Mouse (Mus musculus): ENCODE measurements around the gene Pld1.

The Pld1 gene

DNA sequence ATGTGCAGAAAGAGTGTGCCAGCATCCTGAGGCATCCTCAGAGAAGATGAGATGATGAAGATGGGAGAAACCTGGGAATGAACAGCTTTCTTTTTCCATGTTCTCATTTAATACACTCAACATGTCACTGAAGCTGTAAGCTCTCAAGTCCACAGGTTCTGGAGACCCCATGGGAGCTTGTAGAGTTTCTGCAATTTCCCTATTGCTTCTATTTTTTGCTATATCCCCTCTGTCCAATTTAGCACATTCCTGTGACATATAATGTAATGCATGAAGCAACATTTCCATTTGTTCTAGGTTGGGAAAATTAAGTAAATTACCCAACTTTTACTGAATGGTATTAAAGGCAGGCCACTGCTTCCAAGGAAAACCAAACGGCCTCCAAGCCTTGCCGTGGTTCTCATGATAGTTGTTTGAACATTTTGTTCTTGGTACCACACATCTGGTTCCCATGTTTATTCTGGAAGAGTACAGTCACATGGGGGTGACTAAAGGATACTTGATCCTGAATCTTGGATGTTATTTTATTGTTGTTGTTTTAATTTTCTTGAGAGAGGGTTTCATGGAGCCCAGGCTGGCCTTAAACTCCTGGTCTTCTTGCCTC, 52.7 kb downstream of the Pld1 start:
- DNase-seq (ENCODE audit: low spot score): no peak

DNA sequence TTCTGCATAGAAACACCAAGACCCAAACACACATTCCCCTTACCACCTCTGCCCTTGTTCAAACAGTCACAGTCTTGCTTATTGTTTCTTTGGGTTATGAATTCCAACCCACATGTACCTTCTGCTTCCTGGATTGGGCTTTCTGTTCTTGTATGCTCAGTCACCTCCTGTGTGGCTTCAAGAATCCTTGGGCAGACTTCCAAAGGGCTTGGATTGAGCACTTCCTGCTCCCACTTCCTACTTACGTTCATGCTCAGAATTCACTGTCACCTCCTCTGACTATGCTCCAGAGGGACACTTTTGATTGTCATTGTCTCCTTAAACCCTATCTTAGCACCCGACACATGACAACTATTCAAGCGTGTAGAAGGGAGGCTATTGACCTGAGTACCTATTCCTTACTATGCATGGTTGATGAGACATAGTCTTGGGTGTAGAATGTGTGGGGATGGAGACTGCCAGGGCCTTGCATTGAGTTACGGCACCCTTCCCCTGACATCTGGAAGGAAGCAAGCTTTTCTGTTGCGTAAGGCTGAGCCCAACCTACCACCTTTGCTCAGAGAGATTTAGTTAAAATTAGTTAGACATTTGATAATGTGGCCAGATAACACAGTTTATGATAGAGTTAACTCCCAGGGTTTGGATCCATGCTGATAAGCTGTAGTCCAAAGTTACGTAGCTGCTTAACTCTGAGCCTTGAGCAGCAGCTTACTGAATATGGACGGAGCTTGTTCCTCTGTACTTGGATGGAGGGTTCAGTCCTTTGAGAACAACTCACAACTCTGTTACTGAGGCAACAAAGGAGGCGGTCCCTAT, 55.9 kb downstream of the Pld1 start:
- no peak for DNase-seq (ENCODE audit: low spot score)

DNA sequence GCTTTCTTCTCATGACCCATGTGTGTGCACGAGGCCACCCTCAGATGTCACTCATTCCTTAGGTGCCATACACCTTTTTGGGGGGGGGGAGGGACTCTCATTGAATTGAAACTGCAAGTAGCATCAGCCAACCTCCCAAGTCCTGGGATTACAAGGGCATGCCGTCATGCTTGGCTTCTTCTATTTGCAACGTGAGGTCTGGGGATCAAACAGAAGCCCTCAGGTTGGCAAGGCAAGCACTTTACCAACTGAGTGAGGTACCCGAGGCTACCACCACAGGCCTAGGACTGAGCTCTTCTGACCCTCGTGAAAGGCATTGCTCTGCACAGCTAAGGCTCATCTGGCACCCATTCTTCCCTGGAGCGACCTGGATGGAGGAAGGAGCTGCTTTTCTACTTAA, 65.8 kb downstream of the Pld1 start:
- DNase-seq (ENCODE audit: low spot score): no peak

DNA sequence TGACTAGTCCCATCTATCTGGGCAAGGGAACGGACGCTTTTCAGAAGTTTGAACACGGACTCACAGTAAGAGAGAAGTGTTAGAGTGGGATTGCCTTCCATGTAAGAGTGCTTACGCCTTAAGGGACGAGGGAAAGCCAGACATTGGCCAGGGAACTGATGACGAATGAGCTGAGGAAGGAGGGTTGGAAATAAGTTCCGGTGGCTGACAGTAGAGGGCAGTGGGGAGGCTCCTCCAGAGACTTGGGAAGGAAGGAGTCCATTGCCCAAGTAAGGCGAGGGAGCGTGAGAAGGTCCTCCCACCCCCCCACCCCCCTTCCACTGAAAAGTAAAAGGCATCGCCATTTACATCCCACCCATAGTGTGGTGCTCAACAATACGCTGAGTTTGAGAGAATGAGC, 69.2 kb downstream of the Pld1 start:
- no peak for DNase-seq (ENCODE audit: low spot score)

DNA sequence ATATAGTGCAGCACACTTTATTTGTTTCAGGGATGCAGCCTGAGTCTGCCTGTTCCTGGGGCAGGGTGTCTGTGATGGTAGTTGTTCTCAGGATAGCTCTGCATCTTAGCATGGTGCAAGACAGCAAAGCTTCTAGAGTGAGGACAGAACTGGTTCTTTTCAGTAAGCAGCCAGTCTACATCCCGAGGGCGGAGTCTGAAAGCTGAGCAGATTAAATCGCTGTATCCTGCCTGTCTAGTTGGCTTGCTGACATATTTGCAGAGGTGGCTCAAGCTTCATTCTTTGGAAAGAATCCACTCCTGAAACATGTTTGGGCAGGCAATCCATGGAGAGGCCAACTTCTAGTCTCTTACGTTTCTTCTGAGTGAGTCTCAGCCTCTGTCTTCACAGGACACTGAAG, 69.9 kb downstream of the Pld1 start:
- DNase-seq (ENCODE audit: low spot score): no peak

DNA sequence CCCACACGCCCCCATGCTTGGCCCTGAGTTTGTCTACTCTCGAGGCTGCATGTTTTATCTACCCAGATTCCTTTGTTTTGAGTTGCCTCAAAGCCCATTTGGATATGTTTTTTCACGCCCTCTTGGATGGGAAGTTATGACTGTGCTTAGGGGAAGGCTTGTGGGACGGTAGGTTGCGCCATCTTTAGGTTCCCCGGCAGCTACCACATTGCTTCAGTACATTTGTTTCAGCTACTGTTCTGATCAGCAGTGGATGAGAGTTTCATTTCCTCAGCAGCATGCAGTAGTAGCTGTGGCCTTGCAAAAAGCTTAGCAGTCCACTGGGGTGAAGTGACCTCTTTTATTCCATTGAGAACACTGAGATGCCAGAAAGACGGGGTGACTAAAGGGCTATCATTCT, 73.7 kb downstream of the Pld1 start:
- DNase-seq (ENCODE audit: low spot score): no peak

DNA sequence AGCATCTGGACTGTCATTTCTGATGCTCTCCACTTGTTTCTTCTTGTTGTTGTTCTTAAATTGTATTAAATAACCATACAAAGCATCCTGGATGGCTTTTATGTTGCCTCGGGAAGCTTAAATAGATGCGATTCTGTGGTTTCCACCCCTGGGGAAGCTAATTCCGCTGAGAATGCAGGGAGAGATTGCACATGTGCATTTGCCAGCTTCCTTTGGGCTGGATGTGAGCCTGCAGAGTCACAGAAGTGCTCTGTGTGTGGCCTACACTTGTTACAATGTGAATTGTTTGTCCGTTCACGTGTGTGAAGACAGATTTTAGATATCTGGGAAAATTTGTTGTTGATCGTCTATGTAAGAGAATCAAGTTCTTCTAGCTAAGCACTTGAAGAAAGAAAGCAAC, 74.9 kb downstream of the Pld1 start:
- no peak for DNase-seq (ENCODE audit: low spot score)

DNA sequence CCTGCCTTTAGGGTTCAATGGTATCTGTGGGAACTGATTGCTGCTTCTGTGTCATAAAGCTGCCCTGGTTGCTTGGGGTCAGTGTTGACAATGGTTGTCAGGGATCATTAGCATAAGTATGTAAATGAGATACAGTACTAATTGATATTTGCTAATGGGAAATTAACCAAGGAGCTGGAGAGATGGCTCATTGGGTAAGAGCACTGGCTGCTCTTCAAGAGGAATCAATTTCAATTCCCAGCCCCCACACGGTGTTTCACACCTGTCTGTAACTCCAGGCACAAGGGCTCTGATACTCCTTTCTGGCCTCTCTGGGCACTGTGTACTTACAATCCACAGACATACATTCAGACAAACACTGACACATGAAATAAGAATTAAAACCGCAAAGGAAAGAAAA, 78.5 kb downstream of the Pld1 start:
- no peak for DNase-seq (ENCODE audit: low spot score)

DNA sequence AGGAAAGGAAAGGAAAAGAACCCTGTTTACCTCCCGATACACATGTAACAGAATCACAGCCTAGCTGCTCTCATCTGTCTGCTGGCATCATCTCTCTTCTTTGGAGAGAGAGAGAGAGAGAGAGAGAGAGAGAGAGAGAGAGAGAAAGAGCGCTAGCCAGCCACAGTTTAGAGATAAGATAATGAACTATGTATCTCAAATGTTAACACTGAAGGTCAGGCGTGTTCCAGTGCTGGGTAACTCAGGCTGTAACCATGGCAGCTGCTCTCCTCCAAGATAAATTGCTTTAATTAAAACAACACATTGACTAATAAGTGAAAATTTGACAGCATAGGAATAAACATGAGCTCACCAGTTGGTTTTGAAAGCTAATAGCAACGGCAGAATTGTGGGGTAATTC, 81.2 kb downstream of the Pld1 start:
- no peak for DNase-seq (ENCODE audit: low spot score)

DNA sequence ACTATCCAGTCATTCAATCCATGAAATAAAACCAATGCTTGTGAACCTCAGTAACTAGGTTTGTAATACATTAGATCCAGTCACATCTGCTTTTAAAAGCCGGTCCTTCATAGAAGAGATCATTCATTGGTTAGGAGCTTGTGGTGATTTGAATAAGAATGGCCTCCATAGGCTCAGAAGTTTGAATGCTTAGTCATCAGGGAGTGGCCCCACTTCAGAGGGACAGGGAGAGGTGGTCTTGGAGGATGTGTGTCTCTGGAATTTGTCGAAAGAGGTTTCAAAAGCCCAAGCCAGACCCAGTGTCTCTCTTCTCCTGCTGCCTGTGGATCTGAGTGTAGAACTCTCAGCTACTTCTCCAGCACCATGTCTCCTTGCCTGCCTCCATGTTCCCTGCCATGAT, 81.9 kb downstream of the Pld1 start:
- no peak for DNase-seq (ENCODE audit: low spot score)

DNA sequence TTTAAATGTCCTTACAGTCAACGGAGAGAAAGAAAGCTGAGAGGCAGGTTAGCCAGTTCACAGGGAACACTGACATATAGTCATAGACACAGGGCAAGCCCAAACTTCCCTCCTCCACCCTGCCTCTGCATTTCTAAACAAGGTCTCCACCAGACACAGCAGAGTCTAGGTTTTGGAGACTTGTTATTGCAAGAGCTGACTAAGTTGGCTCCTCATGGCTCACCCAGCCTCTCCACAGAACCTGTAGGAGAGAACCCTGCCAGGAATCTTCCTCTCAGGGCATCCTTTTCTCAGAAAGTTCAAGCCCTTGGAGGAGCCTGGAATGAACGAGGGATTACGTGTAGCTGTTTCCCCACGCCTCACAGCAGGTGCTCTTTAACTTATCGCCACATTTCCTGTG, 83.7 kb downstream of the Pld1 start:
- DNase-seq (ENCODE audit: low spot score): no peak

DNA sequence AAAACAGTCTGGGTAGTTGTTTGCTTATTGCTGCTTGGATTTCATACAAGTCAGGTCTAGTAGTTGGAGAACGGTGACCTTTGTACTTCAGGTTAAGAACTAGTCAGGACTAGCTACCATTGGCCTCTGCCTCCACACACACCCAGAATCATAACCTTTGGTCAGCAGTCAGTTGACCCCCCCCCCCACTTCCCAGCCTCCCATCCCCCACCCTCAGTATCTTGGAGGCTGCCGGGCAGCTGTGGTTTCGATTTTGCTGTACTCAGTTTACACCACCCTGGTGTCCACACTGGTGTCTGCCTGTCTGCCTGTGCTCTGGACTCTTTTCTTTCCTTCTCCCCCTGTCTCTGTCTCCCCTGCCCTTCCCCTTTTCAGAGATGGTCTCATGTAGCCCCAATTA, 88.4 kb downstream of the Pld1 start:
- DNase-seq (ENCODE audit: low spot score): no peak

DNA sequence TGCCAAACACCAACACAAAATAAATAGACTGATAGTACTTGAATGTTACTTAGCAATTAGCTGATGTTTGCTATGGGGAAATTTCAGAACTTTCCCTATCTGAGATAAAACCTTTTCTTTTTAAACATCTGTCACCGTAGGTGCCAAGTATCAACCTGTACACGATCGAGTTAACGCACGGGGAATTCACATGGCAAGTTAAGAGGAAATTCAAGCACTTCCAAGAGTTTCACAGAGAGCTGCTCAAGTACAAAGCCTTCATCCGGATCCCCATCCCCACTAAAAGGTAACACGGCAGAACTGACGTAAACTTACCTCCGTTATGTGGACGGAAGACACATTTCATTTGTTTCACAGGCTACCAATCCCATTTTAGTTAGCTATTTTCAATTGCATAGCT, 90.0 kb downstream of the Pld1 start:
- DNase-seq (ENCODE audit: low spot score): no peak

DNA sequence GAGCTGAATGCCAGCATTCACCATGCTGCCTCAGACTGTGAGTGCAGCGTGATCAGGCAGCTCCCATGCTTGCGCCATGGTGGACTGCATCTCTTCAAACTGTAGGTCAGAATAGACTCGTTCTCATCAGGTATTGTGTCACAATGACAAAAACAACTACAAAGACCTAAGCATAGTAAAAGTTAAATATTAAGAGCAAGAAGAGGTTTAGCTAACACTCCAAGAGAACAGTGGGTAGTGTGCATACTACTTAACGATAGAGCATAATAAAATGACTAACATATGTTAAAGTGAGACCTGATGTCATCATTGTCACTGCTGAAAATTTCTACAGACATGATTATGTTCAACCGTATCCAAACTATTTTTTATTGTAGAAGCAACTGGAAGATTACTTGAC, 92.4 kb downstream of the Pld1 start:
- no peak for DNase-seq (ENCODE audit: low spot score)

DNA sequence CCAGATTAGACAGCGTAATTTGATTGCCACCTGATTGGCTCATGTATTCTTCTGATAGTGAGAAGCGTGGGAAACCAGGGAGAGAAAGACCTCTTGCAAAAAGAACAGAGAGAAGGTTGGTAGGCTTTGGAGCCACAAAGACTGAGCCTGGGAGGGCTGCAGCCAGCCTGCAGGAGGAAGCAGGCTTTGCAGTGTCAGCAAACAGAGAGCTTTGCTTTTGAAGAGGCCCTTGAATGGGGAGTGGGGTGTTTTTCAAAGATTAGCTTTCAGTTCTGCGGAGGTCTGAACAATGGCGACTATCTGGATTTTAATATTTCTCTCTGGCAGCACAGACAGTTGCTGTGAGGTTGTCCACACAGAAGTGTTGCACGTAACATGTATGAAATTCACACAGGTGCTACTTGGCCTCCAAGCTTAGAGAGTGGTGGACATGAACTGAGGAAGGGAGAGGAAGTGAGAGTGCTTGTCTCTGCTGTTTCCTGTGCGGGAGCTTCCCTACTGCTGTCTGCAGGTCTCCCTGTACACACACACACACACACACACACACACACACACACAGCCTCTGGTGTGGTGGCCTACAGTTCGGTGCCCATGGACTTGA, 93.2 kb downstream of the Pld1 start:
- no peak for DNase-seq (ENCODE audit: low spot score)

DNA sequence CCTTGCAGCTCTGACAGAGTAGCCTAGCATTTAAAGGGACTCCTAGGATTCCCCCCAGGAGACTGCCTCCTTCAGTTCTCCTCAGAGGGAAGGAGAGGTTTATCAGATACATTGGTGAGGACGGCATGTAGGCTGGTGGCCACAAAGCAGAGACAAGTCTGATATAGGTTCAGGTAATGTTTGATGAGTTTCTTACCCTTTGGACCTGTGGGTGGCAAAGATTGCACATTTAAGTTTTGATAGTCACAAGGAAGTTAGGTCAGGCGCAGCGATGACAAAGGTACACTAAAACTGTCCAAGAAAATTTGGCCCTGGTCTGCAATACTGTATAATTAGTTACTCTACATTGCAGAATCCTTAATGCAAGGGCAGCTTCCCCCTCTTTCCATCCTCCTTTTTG, 95.4 kb downstream of the Pld1 start:
- no peak for DNase-seq (ENCODE audit: low spot score)

DNA sequence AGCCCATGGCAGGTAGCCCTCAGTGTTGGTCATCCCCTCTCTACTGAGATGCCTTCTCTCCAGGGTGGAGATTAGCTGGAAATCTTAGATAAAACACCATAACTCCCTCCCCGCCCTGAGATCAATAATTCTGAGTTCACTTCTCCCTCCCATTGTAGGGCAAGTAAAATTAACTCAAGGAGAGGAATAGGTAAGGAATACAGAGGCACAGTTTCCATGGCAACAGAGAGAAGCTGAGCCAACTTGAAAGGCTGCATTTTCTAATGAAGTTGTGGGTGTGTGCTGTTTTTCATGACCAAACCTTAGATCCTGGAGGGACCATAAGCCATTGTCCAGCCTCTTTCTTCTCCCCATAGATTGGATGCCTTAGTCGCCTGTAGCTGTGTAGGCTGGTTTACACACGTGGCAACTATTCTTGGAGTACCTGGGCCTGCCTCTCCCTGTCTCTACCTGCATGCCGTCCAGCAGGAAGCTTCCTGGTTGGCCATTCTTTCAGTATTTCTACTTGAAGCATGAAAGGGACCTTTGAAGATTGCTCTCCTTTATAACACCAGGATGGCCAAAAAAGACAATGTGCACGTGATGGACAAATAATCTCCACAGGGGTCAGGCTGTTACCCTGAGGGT, 96.3 kb downstream of the Pld1 start:
- no peak for DNase-seq (ENCODE audit: low spot score)

DNA sequence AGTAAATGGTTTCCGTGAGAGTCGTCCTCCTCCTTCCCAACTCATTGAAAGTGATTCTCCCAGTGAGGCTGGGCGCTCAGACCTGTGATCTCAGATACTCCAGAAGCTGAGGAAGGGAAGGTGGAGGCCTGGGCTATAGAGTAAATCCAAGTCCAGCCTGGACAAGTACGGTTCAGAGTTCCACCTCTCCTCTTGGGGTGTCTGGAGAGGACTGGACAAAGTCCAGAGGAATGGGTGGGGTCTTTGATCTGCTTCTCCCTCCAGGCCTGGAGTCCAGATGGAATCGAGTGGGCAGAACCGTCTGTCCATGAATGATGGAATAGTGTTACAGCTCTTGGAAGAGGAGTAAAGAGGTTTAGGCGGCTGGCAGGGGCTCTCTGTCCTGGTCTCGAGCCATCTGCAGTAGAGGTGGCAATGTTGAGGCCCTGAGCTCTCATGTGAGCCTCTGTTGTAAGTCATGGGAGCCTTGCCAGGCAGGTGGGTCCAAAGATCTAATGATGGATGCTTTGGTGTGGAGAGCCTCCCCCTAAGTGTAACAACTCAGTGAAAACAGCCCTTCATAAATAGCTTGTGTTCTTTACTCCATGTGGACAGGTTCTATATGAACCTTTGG, 98.9 kb downstream of the Pld1 start:
- DNase-seq (ENCODE audit: low spot score): no peak

DNA sequence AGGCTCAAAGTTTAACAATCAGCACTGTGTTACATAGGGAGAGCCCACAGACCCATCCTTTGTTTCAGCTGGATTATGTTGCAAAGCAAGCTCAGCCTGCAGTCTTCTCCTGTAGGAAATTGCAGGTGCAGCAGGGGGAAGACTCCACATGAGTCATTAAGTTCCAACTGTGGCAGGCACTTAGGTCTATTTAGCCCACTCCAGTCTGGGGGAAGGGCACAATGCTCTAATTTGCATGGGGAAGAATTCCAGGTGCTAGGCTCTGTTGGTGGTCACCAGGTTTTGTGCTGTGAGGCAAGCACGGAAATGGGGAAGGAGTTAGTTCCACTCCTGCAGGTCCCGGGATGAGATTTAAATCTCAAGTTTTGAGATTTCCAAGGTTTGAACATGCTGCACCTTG, 99.6 kb downstream of the Pld1 start:
- no peak for DNase-seq (ENCODE audit: low spot score)

DNA sequence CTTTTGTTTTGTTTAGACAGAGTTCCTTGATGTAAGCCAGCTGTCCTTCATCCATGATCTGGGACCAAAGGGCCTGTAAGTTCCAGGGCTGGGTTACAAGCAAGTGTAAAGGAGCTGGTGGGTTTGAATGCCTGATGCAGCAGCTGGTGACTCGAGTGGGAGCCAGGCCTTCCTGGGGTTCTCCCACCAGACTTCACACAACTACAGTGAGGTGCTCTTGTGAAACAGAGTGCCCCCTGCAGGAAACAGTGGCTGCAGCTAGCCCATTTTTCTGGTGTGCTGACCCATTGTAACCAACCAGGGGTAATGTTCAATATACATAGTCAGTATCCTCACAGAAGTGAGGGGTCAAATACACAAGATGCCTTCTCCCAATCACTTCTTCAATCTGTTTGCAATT, 101.3 kb downstream of the Pld1 start:
- no peak for DNase-seq (ENCODE audit: low spot score)

DNA sequence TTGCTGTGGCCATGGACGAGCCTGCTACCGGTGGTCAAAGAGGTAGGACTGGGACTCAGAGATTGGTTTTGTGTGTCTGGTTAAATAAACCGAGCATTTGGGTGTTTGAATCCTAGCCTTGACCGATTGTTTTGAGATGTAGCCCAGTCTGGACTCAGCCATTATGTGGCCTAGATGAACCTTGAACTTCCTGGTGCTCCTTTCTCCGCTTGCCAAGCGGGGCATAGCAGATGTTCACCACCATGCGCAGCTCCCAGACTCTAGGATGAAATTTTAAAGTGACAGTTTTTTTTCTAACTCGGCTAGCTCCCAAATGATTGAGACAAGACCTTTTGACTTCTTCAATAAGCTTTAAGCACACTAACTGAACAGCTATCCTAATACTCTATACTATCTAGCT, 102.7 kb downstream of the Pld1 start:
- no peak for DNase-seq (ENCODE audit: low spot score)

DNA sequence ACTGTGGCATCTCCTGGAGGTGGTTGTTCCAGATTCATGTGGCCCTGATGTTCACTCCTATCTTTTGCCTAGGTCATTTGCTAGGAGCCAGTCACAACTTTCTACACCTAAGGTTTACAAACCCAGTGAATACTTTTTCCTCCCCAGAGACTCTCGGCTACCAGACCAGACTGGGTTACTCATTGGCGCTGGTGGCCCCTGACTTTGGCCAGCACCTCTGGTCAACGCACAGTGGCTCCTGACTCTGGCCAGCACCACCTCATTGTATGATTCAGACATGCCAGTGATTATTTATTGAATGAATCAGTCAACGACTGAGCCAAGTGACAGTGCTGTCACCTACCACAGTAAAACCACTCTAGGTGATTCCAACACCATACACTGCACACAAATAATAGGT, 103.9 kb downstream of the Pld1 start:
- DNase-seq (ENCODE audit: low spot score): no peak

DNA sequence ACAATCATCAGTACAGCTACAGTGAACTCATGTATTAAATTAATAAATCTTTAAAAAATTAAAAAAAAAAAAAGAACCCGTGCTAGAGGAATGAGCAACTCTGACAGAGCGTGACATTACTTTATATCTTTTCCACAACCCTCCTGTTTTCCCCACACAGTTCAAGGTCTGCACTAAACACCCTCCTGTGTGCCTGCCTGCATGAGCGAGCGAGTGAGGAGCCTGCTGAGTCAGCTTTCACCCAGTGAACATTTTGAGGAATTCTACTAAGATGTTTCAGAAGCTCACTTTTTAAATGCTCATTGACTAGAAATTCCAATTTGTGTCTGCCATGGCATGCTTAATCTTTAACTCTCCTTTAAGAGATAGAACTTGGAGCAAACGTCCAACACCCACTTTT, 109.1 kb downstream of the Pld1 start:
- DNase-seq (ENCODE audit: low spot score): no peak
